Mouse (Mus musculus) monocyte, adult 5-6 weeks (primary cell): ENCODE measurements at regions not wholly inside any gene's neighbourhood (a gene's known extent, or its start where the extent isn't known, plus 50 kb on each side); places are given as distances from the start of the nearest gene placed in this dataset.

Experiments used
- ATAC-seq: fragments of 153-309, 156-312 bp; replicated peaks from 2 replicates; pipeline ENCODE4 v1.8.0; 2017; ENCODE audit warnings: mild to moderate bottlenecking; ENCODE audit not compliant: low TSS enrichment, insufficient number of reproducible peaks, severe bottlenecking, poor library complexity, low FRiP score

DNA sequence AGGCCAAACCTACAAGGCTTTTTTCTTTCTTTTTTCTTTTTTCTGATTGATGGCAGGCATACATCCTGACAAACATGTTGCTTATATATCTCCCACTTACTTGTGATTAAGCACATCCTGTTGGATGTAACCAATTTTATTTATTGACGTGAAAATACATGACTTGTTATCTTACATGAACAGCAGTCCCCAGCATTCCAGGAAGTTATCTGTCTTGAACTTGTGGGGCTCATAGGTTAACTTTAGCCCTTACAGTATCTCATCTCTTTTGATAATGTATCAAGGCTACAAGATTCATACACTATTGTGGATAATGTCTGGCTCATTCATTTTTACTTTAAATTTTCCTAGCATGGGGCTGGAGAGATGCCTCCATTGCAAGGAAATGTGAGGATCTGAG lies 852.0 kb upstream of the Agtr1b start:
- no peak for ATAC-seq

DNA sequence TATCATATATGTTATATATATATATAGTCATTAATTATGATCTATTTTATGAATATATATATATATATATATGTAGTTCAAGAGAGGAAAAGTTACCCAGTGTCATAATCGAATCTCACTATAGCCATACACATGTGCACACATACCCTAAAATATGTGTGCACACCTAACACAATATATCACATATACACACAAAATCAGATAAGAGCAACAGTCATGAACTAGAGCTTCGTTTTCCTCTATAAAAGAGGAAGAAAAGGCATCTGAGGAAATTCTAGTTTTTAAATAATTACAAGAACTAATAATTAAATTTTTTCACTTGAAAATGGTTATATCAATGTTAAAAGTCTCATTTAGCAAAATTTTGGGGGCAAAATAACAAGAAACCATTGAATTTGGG lies 835.3 kb upstream of the Tbl1xr1 start:
- no peak for ATAC-seq

DNA sequence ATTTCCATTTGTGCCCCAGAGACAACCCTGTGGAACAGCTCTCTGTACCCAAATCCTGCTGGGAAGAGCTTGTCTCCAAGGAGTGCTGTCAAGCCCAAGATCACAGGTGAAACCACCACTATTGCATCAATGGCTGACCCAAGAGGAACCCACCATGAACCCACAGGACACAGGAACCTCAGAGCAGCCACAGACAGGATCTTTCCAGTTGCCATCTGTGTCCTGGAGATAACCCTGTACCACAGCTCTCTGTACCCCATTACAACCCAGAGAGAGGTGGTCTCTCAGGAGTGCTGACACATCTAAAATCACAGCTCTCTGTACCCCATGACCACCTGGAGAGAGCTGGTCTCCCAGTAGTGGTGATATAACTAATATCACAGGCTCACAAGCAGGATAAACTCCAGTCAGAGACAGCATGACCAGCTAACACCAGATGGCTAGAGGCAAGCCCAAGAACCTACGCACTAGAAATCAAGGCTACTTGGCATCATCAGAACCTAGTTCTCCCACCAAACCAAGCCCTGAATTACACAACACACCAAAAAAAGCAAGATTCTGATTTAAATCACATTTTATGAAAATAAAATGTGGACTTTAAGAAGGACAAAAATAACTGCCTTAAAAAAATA lies 820.2 kb upstream of the Tbl1xr1 start:
- no peak for ATAC-seq

- ATAC-seq, result no peak
Measured at GRCm38 (mm10) chr3:21263317-21263716, 813.1 kb upstream of the Tbl1xr1 start.

- no peak for ATAC-seq
Measured at GRCm38 (mm10) chr3:21265491-21265890, 811.0 kb upstream of the Tbl1xr1 start.

DNA sequence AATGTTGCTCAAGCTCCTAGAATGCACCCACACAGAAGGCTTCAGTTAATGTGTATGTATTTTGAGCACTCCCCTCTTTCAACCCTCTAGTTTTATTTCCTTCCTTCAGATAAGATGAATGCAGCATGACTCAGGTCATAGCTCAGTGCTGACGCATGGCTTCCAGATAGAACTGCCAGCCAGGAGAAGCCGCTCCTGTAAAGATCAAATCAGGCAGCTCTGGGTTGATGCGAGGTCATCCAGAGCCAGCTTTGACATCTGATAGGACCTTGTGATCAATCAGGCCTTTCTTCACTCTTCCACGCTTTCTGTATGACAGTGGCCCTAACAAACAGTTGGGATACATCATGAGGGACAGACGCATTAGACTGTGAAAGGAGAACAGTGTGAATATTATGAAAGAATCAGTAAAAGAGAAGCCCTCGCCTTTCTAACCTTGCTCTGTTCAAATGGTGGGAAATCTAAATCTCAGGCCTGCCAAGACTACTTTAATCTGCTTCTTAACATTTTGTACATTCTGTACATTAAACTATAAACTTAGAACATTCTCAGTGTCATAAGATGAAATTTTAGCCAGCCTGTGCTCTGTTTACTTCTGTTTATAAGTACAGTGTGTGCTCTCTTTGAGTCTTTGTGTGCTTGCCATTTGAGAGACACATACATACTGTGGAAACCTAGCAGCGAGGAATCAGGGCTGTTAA lies 807.9 kb upstream of the Tbl1xr1 start:
- no peak for ATAC-seq

DNA sequence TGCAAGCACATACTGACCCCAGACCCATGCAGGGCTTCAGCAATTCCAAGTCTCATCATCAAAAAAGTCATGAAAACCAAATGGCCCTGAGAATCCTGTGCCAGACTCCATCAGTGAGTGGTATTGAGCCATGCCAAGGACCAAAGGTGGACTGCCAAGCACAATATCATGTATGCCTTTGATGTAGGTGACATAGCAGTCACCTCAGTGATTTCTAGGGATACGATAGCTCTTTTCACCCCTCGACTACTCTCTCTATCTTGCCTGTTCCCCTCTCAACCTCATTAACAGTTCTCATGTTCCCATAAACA lies 807.4 kb upstream of the Tbl1xr1 start:
- ATAC-seq, result no peak

DNA sequence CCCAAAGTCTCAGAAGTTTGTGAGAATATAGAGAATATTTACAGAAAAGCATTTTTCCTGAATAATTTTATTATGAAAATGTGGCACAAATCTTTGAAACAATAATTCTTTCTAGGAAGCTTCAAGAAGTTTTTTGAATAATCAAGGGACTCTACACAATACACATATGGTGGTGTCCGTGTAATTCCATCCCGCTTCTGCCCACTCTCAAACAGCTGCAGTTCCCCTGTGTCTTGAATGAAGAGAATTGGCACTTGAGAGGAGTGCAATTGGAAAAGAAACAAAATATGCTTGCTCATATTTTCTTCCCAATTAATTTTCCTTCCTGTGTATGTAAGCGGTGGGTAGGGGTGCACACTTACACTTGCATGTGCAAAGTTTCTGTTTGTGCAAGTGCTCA lies 805.7 kb upstream of the Tbl1xr1 start:
- no peak for ATAC-seq

DNA sequence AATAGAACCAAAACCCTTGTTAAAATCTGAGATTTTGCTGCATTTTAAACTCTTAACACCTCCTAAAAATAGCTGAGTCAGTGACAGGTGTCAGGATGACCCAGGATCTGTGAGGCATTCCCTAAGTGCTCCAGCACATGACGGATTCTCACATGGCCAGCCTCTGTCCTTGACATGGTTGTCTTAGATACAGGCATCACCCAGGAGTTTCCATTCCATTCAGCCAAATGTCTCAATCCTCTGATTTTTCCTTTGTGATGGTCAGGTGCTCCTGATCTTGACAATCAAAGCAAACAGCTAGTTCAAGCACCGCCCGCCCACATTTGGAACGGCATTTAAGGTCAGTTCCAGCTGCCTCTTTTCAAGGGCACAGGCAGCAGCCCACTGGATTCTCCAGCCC lies 804.2 kb upstream of the Tbl1xr1 start:
- no peak for ATAC-seq

DNA sequence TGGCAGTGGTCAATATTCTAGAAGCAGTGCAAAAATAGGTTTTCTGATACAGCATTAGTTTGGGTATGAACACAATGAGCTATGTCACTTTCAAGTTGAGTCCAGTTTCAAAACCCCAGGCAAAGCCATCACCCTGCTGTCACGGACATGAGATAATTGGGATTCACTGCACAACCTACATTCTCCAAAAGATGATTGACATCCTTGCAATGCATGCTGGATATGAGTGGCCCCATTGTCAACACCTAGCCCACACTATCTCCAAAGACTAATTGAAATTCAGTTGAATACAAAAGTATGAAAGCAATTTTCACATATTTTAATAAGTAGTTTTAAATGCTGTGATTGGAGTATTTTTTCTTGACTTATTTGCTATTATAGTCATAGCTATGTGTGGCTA lies 783.7 kb upstream of the Tbl1xr1 start:
- ATAC-seq, result no peak

DNA sequence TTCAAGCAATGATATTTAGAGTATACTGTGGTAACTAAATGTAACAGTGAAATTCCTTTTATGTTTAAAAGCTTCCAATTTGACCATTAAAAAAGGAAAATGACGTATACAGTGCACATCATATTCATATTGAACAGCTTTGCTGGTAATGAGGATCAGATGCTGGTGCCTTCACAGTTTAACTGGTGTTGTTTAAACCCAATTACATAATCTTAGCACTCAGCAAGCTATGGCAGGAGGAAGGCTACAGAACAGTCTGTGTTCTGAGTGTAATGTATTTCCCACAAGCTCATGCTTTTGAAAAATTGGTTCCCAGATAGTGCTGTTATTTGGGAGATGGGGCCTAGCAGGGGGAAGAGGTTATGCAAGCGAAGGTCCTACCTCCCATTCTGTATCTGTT lies 783.1 kb upstream of the Tbl1xr1 start:
- no peak for ATAC-seq

DNA sequence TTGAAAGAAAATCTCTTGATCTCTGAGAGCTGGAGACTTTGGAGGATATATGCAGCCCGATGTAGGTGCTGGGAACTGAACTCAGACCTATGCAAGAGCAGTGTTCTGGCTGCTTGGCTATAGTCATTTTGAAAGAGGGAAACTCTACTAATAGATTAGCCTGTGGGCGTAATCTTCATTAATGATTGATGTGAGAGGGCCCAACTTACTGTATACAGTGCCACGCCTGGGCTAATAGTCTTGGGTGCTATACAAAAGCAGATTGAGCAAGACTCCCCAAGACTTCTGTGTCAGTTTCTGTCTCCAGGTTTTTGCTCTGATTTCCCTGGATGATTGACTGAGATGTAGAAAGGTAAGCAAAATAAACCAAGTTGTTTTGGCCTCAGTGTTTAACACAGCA lies 781.7 kb upstream of the Tbl1xr1 start:
- ATAC-seq, result no peak

DNA sequence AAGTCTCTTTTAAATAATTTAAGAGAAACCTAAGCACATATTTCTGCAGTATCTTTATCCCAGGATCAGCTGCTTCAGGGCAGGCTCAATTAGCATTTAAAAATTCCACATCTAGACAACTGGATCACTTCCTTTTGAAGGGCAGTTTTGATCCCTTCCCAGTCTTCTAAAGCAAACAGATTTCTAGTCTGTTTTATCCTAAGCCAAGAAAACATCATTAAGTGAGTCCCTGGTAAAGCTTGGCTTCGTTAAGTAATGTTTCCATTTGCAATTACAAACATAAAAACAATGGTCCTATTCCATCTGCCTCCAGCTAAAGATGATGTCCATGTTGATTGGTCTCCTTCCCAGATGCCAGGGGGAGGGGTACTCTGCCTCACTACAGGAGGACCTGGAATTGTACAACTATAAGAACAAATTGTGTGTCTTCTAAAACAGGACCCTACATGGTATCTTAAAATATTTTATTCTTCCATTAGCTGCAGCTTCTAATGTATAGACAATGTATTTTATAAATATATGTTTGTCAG lies 779.8 kb upstream of the Tbl1xr1 start:
- no peak for ATAC-seq

GRCm38 (mm10) chr3:21325329-21325896 lies 751.0 kb upstream of the Tbl1xr1 start:
- no peak for ATAC-seq

GRCm38 (mm10) chr3:21341916-21342315 lies 734.5 kb upstream of the Tbl1xr1 start:
- ATAC-seq, result no peak

- ATAC-seq, result no peak
Measured at GRCm38 (mm10) chr3:21343095-21343494, 733.4 kb upstream of the Tbl1xr1 start.

GRCm38 (mm10) chr3:21349421-21349820 lies 727.0 kb upstream of the Tbl1xr1 start:
- no peak for ATAC-seq

- ATAC-seq, result no peak
Measured at GRCm38 (mm10) chr3:21356150-21356549, 720.3 kb upstream of the Tbl1xr1 start.

- no peak for ATAC-seq
Measured at GRCm38 (mm10) chr3:21356831-21357712, 719.4 kb upstream of the Tbl1xr1 start.
